Mouse (Mus musculus) limb, embryonic 11.5 days (tissue): ENCODE results near the gene Acsbg1. TPM values are rescaled to one million over a fixed set of nuclear protein-coding genes. Genes with fewer than 3 reads are reported as not detected.
A peak's percentile ranks its signal among the peaks of the same experiment; 100 is the strongest.
"Not testable (repeated sequence)": the region's sequence is repeated elsewhere in the genome, so short reads cannot be mapped to it uniquely, and the experiment has no call there.

Source experiments
- ATAC-seq: fragments of 200-750 bp; cut with Nextera tagmentation; 2 replicates; pipeline ENCODE4 v1.8.0; 2017; ENCODE audit warnings: low read depth; ENCODE audit not compliant: insufficient number of reproducible peaks, low FRiP score, low TSS enrichment
- DNase-seq: peaks from one replicate; pipeline ENCODE4 v3.0.0-alpha.2; 2015; ENCODE audit warnings: low spot score
- H3K27ac ChIP-seq: fragments of 300-500 bp; sonication (generic); replicated peaks from 2 replicates; pipeline ENCODE4 v1.5.1; 2014; ENCODE audit warnings: low read depth, mild to moderate bottlenecking, low read length
- H3K27me3 ChIP-seq: fragments of 300-500 bp; sonication (generic); 2 replicates; pipeline ENCODE4 v1.6.1; 2014; ENCODE audit warnings: mild to moderate bottlenecking, low read length, mixed read lengths; ENCODE audit not compliant: control insufficient read depth, insufficient read depth
- H3K36me3 ChIP-seq: fragments of 300-500 bp; sonication (generic); 2 replicates; pipeline ENCODE4 v1.6.1; 2014; ENCODE audit warnings: mild to moderate bottlenecking, low read length, moderate library complexity, mixed read lengths; ENCODE audit not compliant: control insufficient read depth, insufficient read depth
- H3K4me1 ChIP-seq: fragments of 300-500 bp; sonication (generic); 2 replicates; pipeline ENCODE4 v1.6.1; 2014; ENCODE audit warnings: low read length, mixed read lengths; ENCODE audit not compliant: control insufficient read depth, insufficient read depth
- H3K4me2 ChIP-seq: fragments of 300-500 bp; sonication (generic); 2 replicates; pipeline ENCODE4 v1.6.1; 2014; ENCODE audit warnings: low read depth, mild to moderate bottlenecking, moderate library complexity; ENCODE audit not compliant: severe bottlenecking
- H3K4me3 ChIP-seq: fragments of 300-500 bp; sonication (generic); 2 replicates; pipeline ENCODE4 v1.5.1; 2014; ENCODE audit warnings: low read depth, low read length
- H3K9ac ChIP-seq: fragments of 300-500 bp; sonication (generic); 2 replicates; pipeline ENCODE4 v1.6.1; 2014; ENCODE audit warnings: mild to moderate bottlenecking, low read length
- H3K9me3 ChIP-seq: fragments of 300-500 bp; sonication (generic); 2 replicates; pipeline ENCODE4 v1.6.1; 2016; ENCODE audit warnings: low read length; ENCODE audit not compliant: control insufficient read depth
- WGBS: fragments of 180-500 bp; shearing (Covaris S2); extraction: QIAGEN DNeasy Blood & Tissue Kit; methylation state at CpG from one replicate; pipeline ENCODE4 v1.1.7; 2014; 5-methylcytosine and 5-hydroxymethylcytosine counted together
- polyA plus RNA-seq: library from polyadenylated mRNA; unstranded; fragments of >200 nt; fragmentation: Nextera tagmentation; extraction: Ambion mirVana; gene quantifications from 2 replicates; pipeline ENCODE4 v1.2.1, GENCODE M21; 2014

The Acsbg1 gene
- polyA plus RNA-seq, 1 experiment from 2014 or later = 0.32 TPM

DNA sequence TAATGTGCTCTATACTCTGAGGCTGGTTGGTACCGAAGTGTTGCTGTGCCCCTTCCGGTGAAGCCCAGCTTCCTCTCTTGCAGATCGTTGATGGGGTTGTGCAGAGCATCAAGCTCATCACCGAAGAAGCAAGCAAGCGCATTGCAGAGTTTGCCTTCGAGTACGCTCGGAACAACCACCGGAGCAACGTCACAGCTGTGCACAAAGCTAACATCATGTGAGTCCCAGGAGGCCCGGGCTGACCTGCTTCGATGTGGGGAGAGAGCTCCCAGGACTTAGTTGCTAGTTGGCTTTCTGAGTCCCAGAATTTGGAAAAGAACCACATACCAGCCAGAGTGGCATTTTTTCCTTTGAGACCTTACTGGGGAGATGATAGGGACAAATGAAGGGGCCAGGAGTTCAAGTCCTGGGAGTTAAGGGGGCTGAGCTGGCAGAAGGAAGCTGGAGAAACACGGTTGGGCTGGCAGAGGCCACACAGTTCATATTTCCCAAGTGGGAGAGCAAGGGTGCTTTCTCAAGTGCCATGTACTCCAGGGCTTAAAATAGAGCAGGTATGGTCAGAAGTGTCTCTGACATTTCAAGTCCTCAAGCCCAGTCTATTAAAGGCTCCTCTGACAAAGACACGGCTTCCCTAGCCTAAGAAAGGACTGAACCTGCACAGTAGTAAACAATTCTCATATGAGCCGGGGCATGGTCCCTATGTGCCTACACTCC lies 64.8 kb downstream of the Acsbg1 start:
- Histone ChIP-seq H3K4me1 (no peaks in the 10 kb centered on the region), H3K9ac (no peak overlapping the region), H3K9me3 (no peaks in the 10 kb centered on the region), H3K4me2 (no peak overlapping the region), H3K36me3 (peaks cover 18% of the 10 kb centered on the region; the same call in 1 of the 2 replicates), H3K27ac (no peak overlapping the region), H3K27me3 (no peaks in the 10 kb centered on the region), H3K4me3 (no peak overlapping the region)
- 95% methylated on average over 15 of the region's 15 CpGs for WGBS
- ATAC-seq = no peak
- DNase-seq = no peak

DNA sequence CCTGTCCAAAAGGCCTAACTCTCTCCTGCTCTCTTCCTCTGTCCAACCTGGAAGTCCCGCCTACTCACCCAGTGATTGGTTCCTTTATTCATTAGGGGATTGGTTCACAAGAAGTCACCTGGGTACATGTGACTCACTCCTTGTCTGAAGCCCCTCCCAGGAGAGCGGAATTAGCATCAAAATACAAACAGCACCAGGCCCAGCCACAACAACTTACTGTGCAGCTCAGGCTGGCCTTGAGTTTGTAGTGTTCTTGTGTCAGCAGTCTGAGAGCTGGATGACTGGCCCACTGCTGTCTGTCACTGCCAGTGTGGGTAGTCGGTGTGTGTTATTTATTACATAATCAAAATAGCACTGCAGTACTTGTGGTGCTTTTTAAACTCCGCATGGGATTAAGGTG lies 68.0 kb downstream of the Acsbg1 start:
- not testable (repeated sequence) for H3K9ac ChIP-seq, ATAC-seq, H3K4me3 ChIP-seq, H3K27ac ChIP-seq, H3K4me1 ChIP-seq, DNase-seq, H3K9me3 ChIP-seq, H3K27me3 ChIP-seq, H3K4me2 ChIP-seq
- peaks cover 11% of the 10 kb centered on the region; the same call in 1 of the 2 replicates for H3K36me3 ChIP-seq
- 83% methylated on average over 4 of the region's 4 CpGs for WGBS

DNA sequence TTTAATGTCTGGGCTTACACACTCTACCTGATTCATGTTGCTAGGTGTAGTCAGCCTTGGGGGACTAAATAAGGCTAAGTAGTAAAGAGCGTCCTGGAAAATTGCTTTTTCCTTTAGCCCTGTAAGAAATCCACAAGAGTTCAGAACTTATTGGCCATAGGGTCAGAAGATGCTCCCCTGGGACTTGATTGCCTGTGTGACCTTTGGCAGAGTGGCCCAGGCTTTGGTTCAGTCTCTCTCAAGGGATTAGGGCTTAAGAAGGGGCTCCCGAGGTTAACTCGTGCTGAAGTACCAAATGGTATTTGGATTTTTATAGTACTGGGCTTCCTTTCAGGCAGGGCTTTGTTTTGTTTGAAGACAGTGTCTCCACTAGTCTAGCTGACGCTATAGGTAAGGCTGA lies 73.8 kb downstream of the Acsbg1 start:
- no peak overlapping the region for H3K27ac ChIP-seq
- ATAC-seq (no peak), DNase-seq (no peak)
- no peak overlapping the region for H3K4me2 ChIP-seq
- no peak overlapping the region for H3K4me3 ChIP-seq
- no peaks in the 10 kb centered on the region for H3K36me3 ChIP-seq
- peaks cover 8% of the 10 kb centered on the region; the same call in 1 of the 2 replicates for H3K4me1 ChIP-seq
- H3K9ac ChIP-seq = no peak overlapping the region
- H3K27me3 ChIP-seq = no peaks in the 10 kb centered on the region
- no peaks in the 10 kb centered on the region for H3K9me3 ChIP-seq
- 64% methylated on average over 4 of the region's 4 CpGs for WGBS

DNA sequence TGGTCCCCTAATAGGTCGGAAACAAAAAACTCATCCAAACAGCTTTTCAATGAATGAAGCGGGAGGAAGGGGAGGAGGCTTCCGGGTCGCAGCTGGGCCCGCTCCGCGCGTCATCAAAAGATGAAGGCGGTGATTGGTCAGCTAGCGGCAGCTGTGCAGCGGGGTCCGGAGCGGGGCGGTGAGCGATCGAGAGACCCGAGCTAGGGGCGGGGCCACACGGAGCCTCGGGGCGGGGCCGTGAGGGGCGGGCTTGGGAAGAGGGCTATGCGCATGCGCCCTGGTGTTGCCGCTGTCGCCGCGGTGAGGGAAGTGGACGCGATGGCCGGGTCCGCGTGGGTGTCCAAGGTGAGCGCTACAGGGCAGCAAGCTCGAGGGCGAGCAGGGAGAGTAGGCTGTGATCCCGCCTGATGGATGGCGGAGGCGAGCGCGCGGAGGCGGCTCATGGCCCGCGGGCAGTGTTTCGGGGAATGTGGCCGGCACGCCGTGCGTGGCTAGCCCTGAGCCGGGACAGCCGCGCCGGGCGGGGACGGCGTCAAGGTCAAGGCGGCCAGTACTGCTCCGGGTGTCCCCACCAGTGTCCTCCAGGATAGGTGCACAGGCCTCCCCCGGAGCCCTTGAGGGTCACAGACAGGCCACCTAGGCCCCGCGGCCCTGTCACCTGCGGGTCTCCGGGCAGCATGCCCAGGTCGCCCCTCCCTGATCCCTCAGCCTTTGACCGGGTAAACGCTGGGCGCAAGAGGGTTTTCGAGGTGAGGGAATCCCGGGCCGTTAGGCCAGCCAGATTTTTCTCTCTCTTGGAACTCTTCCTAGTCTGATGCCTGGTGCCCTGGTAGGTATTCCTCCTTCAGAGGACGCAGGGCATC lies 75.2 kb downstream of the Acsbg1 start, which contains the start of gene Idh3a:
Gene Idh3a, plus strand, starts transcription at position 136 of the 863 bp plus-strand sequence.
- DNase-seq = peak; percentile 100
- Histone ChIP-seq H3K27me3 (no peaks in the 10 kb centered on the region), H3K36me3 (no peaks in the 10 kb centered on the region), H3K4me3 (peak within 1 kb of the TSS; percentile 93), H3K27ac (no peak within 1 kb of the TSS), H3K4me1 (peaks cover 8% of the 10 kb centered on the region; the same call in 1 of the 2 replicates), H3K9me3 (no peaks in the 10 kb centered on the region), H3K9ac (peak within 1 kb of the TSS; percentile 78), H3K4me2 (peak within 1 kb of the TSS; percentile 85)
- WGBS = under 1% methylated on average over 73 of the region's 73 CpGs
- peak; percentile 98 for ATAC-seq

DNA sequence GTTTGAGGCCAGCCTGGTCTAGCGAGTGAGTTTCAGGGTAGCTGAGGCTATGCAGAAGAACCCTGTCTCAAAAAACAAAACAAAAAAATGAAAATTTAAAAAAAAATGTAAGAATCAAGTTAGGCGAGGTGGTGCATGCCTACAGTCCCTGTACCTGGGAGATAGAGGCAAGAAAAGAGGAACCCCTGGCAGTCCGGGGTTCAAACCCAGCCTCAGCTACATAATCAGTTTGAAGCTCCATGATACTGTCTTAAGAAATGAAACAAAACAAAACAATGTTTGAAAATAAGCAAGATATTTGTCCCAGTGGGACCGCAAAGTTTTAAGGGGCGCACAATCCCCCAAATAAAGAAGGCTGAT lies 75.9 kb downstream of the Acsbg1 start:
- peak; percentile 18; the same call in 1 of the 2 replicates for ATAC-seq
- Histone ChIP-seq H3K4me3 (peak overlapping the region; percentile 93), H3K27me3 (no peaks in the 10 kb centered on the region), H3K36me3 (no peaks in the 10 kb centered on the region), H3K4me2 (peak overlapping the region; percentile 42), H3K27ac (no peak overlapping the region), H3K9ac (peak overlapping the region; percentile 43; the same call in 1 of the 2 replicates), H3K9me3 (no peaks in the 10 kb centered on the region), H3K4me1 (peaks cover 8% of the 10 kb centered on the region; the same call in 1 of the 2 replicates)
- WGBS = 30% methylated on average over 5 of the region's 5 CpGs
- no peak for DNase-seq

DNA sequence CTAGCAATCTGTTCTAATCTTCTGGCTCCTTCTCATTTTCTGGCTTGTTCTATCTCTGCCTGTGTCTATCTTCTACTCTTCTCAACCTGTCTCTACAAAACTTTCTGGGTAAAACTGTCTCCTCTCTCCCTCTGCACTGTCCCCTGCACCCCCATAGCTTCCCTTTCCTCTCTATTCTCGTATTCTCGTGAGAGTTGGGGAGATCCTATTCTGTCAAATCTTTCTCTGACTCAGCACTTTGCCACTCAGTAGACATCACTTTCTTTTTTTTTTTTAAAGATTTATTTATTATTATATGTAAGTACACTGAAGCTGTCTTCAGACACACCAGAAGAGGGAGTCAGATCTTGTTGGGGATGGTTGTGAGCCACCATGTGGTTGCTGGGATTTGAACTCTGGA lies 77.5 kb downstream of the Acsbg1 start:
- DNase-seq, H3K4me1 ChIP-seq, H3K36me3 ChIP-seq, H3K27ac ChIP-seq, H3K4me2 ChIP-seq, H3K9ac ChIP-seq, ATAC-seq, H3K4me3 ChIP-seq, H3K27me3 ChIP-seq, H3K9me3 ChIP-seq: not testable (repeated sequence)
- 78% methylated on average over 2 of the region's 2 CpGs for WGBS

DNA sequence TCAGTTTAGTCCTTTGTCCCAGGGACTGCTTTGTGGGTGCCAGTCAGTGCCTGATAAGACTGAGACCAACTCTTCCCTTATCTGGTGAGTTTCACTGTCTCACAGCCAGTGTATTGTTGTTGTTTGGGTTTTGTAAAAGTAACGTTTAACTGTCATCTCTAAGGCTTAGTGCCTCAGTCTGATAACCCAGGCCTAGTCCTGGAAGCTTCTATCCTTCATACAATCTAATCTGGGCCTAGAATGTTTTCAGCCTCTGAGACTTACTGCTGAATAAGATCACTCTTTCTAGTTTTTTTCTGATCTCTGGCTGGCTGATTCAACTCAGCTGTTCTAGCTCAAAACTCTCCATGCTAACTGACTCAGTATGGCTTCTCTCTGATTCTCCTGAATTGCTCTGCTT lies 78.0 kb downstream of the Acsbg1 start:
- Histone ChIP-seq H3K4me2 (no peak overlapping the region), H3K9ac (no peak overlapping the region), H3K27ac (no peak overlapping the region), H3K4me3 (no peak overlapping the region), H3K36me3 (no peaks in the 10 kb centered on the region), H3K27me3 (no peaks in the 10 kb centered on the region), H3K4me1 (peaks cover 8% of the 10 kb centered on the region; the same call in 1 of the 2 replicates), H3K9me3 (no peaks in the 10 kb centered on the region)
- ATAC-seq (no peak), DNase-seq (no peak)
- 53% methylated on average over 1 of the region's 1 CpGs for WGBS

DNA sequence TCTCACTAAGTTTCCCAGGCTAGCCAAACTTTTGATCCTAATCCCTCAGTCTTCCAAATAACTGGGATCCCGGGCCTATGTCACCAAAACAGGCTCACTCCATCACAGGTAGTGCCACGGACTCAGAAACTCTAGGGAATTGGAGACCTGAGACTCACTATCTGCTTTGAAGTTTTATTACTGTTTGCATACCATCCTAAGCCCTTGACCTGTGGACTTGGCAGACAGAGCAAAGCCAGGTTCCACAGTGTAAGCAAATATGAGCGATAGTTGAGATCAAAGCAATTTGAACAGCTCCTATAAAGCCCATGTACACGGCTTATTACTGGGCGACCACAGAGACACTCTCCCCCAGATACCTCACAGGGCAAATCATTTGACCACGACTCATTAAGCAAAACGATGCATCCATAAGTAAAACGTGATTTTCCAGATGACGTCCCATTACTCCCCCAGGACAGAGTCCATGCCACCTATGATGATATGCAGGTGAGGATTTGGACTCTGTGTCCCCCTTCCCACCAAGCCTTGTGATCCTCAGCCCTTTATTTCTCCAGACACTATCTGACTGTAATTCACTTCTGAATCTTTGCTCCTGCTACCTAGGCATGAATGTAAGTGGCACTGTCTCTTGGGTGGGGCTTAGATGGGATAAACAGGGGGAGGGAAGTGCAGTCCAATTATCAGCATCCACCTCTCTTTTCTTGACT lies 90.4 kb downstream of the Acsbg1 start:
- H3K36me3 ChIP-seq = no peaks in the 10 kb centered on the region
- no peaks in the 10 kb centered on the region for H3K9me3 ChIP-seq
- no peak overlapping the region for H3K4me2 ChIP-seq
- WGBS = 73% methylated on average over 9 of the region's 9 CpGs
- H3K4me1 ChIP-seq = no peaks in the 10 kb centered on the region
- H3K9ac ChIP-seq = no peak overlapping the region
- ATAC-seq = no peak
- H3K27ac ChIP-seq = no peak overlapping the region
- no peak for DNase-seq
- H3K27me3 ChIP-seq = no peaks in the 10 kb centered on the region
- no peak overlapping the region for H3K4me3 ChIP-seq
